Mouse (Mus musculus) kidney, embryonic 16.5 days (tissue): Measurements from ENCODE around the gene Kif3c. TPM values are rescaled to one million over a fixed set of nuclear protein-coding genes. Genes with fewer than 3 reads are reported as not detected.

Source experiments
- ATAC-seq: fragments of 200-750 bp; cut with Nextera tagmentation; 2 replicates; pipeline ENCODE4 v1.8.0; 2017; ENCODE audit warnings: moderate TSS enrichment; ENCODE audit not compliant: low FRiP score, low TSS enrichment
- H3K27ac ChIP-seq: fragments of 300-500 bp; sonication (generic); 2 replicates; pipeline ENCODE4 v1.5.1; 2014; ENCODE audit warnings: low read length
- H3K27me3 ChIP-seq: fragments of 300-500 bp; sonication (generic); 2 replicates; pipeline ENCODE4 v1.6.1; 2014; ENCODE audit warnings: low read length, control low read depth, mixed read lengths; ENCODE audit not compliant: insufficient read depth
- H3K36me3 ChIP-seq: fragments of 300-500 bp; sonication (generic); 2 replicates; pipeline ENCODE4 v1.6.1; 2014; ENCODE audit warnings: low read length, control low read depth, mixed read lengths; ENCODE audit not compliant: insufficient read depth
- H3K4me1 ChIP-seq: fragments of 300-500 bp; sonication (generic); 2 replicates; pipeline ENCODE4 v1.6.1; 2014; ENCODE audit warnings: low read length, control low read depth, mixed read lengths; ENCODE audit not compliant: insufficient read depth
- H3K4me2 ChIP-seq: fragments of 300-500 bp; sonication (generic); replicated peaks from 2 replicates; pipeline ENCODE4 v1.6.1; 2014; ENCODE audit warnings: low read depth, low read length
- H3K4me3 ChIP-seq: fragments of 300-500 bp; sonication (generic); 2 replicates; pipeline ENCODE4 v1.5.1; 2014; ENCODE audit warnings: mild to moderate bottlenecking, low read length
- H3K9ac ChIP-seq: fragments of 300-500 bp; sonication (generic); replicated peaks from 2 replicates; pipeline ENCODE4 v1.6.1; 2014; ENCODE audit warnings: low read length
- H3K9me3 ChIP-seq: fragments of 300-500 bp; sonication (generic); 2 replicates; pipeline ENCODE4 v1.6.1; 2016; ENCODE audit warnings: low read length, control low read depth
- WGBS: fragments of 180-500 bp; shearing (Covaris S2); extraction: QIAGEN DNeasy Blood & Tissue Kit; methylation state at CpG from one replicate; pipeline ENCODE4 v1.1.7; 2014; 5-methylcytosine and 5-hydroxymethylcytosine counted together
- polyA plus RNA-seq: library from polyadenylated mRNA; unstranded; fragments of >200 nt; fragmentation: Nextera tagmentation; extraction: Ambion mirVana; gene quantifications from 2 replicates; pipeline ENCODE4 v1.2.1, GENCODE M21; 2015

The Kif3c gene
- polyA plus RNA-seq, 1 experiment from 2014 or later = 12.3 TPM

DNA sequence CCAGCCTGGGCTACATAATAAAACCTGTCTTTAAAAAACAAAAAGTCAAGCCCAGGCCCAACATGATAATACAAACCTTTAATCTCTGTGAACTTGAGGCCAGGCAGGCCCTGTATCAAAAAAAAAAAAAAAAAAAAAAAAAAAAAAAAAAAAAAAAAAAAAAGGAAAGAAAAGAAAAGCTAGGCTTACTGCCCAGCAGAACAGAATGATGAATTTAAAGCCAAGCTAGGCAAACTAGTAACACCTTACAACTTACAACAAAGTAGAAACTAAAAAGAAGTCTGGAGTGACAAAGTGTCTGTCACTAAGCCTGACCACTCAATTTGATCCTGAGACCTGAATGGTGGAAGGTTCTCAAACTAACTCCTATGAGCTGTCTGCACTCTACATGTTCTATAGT is 17.2 kb upstream of the Kif3c start:
- H3K4me3 ChIP-seq = no peak overlapping the region
- H3K9ac ChIP-seq = no peak overlapping the region
- H3K4me1 ChIP-seq = no peaks in the 10 kb centered on the region
- H3K27ac ChIP-seq = no peak overlapping the region
- no peak overlapping the region for H3K4me2 ChIP-seq
- no peaks in the 10 kb centered on the region for H3K9me3 ChIP-seq
- ATAC-seq = no peak
- H3K27me3 ChIP-seq = no peaks in the 10 kb centered on the region
- H3K36me3 ChIP-seq = no peaks in the 10 kb centered on the region

DNA sequence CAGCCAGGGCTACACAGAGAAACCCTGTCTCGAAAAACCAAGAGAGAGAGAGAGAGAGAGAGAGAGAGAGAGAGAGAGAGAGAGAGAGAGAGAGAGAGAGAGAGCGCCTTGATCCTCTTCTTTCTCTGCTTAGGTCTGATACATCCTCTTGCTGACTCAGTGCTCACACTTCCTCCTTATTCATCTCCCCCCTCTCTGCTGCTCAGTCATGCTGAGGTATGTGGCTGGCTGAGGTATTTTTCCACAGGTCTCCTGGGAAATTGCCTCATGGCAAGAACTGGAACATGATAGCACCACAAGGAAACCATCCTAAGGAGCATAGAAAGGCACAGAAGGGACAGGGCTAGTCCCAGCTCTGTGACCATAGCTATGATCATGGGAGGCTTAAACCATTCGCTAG is 15.5 kb upstream of the Kif3c start:
- no peaks in the 10 kb centered on the region for H3K27me3 ChIP-seq
- H3K9me3 ChIP-seq = no peaks in the 10 kb centered on the region
- WGBS = 84% methylated on average over 3 of the region's 3 CpGs
- H3K4me1 ChIP-seq = no peaks in the 10 kb centered on the region
- no peak overlapping the region for H3K4me2 ChIP-seq
- ATAC-seq = no peak
- H3K9ac ChIP-seq = no peak overlapping the region
- H3K36me3 ChIP-seq = no peaks in the 10 kb centered on the region
- no peak overlapping the region for H3K4me3 ChIP-seq
- no peak overlapping the region for H3K27ac ChIP-seq

DNA sequence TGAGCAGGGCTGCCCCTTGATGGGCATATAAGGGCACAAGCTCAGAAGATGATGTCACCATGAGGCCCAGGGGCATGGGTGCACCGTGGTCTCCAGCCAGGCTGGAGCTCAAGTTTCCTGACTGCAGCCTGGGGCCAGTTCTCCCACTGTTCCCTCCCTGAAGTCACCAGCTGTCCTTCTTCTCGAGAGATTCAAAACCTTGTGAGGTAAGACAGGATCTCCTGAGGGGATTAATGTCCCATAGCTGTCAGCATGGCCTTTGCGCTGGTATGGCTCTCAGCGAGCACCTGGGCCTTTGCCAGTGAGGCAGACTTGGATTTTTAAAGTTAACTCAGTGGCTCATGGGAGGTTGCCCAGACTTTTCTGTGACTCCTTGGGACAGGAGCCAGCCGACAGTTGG is 14.8 kb upstream of the Kif3c start:
- Histone ChIP-seq H3K4me2 (no peak overlapping the region), H3K36me3 (no peaks in the 10 kb centered on the region), H3K9ac (no peak overlapping the region), H3K27me3 (no peaks in the 10 kb centered on the region), H3K4me3 (no peak overlapping the region), H3K27ac (no peak overlapping the region), H3K9me3 (no peaks in the 10 kb centered on the region), H3K4me1 (no peaks in the 10 kb centered on the region)
- peak; percentile 80; the same call in 1 of the 2 replicates for ATAC-seq
- WGBS = 34% methylated on average over 5 of the region's 5 CpGs

GRCm38 (mm10) chr12:3352216-3352615 is 12.7 kb upstream of the Kif3c start:
- ATAC-seq = no peak
- no peaks in the 10 kb centered on the region for H3K27me3 ChIP-seq
- WGBS = 63% methylated on average over 6 of the region's 6 CpGs

GRCm38 (mm10) chr12:3355068-3355467 is 9.9 kb upstream of the Kif3c start:
- ATAC-seq = no peak
- whole genome bisulfite sequencing = 87% methylated on average over 8 of the region's 8 CpGs
- Histone ChIP-seq H3K9ac (no peak overlapping the region), H3K36me3 (no peaks in the 10 kb centered on the region), H3K4me2 (no peak overlapping the region), H3K27ac (no peak overlapping the region), H3K4me1 (no peaks in the 10 kb centered on the region), H3K27me3 (no peaks in the 10 kb centered on the region), H3K9me3 (no peaks in the 10 kb centered on the region), H3K4me3 (no peak overlapping the region)

More at GRCm38 (mm10) chr12:3352216-3352615, 12.7 kb upstream of the Kif3c start:
- Histone ChIP-seq H3K4me1 (no peaks in the 10 kb centered on the region), H3K9ac (no peak overlapping the region), H3K36me3 (no peaks in the 10 kb centered on the region), H3K9me3 (no peaks in the 10 kb centered on the region), H3K27ac (no peak overlapping the region), H3K4me2 (no peak overlapping the region), H3K4me3 (no peak overlapping the region)

DNA sequence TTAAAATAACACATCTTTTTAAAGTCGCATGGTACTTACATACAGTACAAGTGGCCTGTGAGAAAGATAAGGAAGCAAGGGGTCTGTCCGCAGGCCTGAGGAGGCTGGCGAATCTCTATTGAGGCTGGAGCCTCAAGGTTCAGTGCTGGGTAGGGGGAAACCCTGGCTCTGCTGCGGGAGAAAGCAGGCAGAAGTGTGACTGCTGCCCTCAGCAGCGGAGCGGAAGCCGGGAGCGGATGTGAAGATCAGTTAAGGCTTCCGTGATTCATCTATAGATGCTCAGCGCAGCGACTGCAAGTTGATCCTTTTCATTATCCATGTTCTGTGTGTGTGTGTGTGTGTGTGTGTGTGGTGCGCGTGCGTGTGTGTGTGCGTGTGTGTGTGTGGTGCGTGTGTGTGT is 8.1 kb upstream of the Kif3c start:
- Histone ChIP-seq H3K36me3 (no peaks in the 10 kb centered on the region), H3K4me1 (no peaks in the 10 kb centered on the region), H3K27ac (no peak overlapping the region), H3K4me3 (0 out of 2 replicates have a peak overlapping the region, but pooled peaks have one; percentile 9), H3K27me3 (no peaks in the 10 kb centered on the region), H3K9me3 (no peaks in the 10 kb centered on the region), H3K9ac (no peak overlapping the region), H3K4me2 (no peak overlapping the region; the same call in 1 of the 2 replicates)
- 58% methylated on average over 16 of the region's 16 CpGs for WGBS
- ATAC-seq = no peak

GRCm38 (mm10) chr12:3359302-3359701 is 5.6 kb upstream of the Kif3c start:
- Histone ChIP-seq H3K9me3 (no peaks in the 10 kb centered on the region), H3K36me3 (no peaks in the 10 kb centered on the region), H3K27ac (no peak overlapping the region), H3K4me2 (no peak overlapping the region), H3K27me3 (no peaks in the 10 kb centered on the region), H3K9ac (no peak overlapping the region), H3K4me3 (no peak overlapping the region), H3K4me1 (no peaks in the 10 kb centered on the region)
- 19% methylated on average over 3 of the region's 3 CpGs for WGBS
- no peak for ATAC-seq

DNA sequence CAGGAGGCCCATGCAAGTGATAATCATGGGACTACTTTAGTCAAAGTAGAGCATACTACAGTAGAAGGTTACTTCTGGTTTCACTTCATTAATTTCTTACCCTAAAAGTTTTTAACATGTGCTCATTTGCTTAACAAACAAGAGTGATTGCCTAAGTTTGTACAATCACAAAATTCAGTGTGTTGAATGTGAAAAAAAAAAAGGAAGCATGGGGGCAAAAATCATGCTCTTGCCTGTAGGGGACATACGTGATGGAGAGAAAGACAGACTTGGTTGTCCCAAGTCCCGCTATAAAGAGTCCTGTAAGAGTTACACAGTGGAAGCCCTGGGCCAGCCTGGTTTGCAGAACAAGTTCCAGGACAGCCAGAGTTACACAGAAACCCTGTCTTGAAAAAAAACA is 4.9 kb upstream of the Kif3c start:
- WGBS = 94% methylated on average over 2 of the region's 2 CpGs
- no peak for ATAC-seq
- no peak overlapping the region for H3K9ac ChIP-seq
- H3K4me3 ChIP-seq = no peak overlapping the region
- H3K36me3 ChIP-seq = no peaks in the 10 kb centered on the region
- H3K27me3 ChIP-seq = no peaks in the 10 kb centered on the region
- H3K27ac ChIP-seq = no peak overlapping the region
- H3K4me2 ChIP-seq = no peak overlapping the region
- no peaks in the 10 kb centered on the region for H3K9me3 ChIP-seq
- H3K4me1 ChIP-seq = 0 out of 2 replicates have a peak, but pooled peaks cover 3% of the 10 kb centered on the region

DNA sequence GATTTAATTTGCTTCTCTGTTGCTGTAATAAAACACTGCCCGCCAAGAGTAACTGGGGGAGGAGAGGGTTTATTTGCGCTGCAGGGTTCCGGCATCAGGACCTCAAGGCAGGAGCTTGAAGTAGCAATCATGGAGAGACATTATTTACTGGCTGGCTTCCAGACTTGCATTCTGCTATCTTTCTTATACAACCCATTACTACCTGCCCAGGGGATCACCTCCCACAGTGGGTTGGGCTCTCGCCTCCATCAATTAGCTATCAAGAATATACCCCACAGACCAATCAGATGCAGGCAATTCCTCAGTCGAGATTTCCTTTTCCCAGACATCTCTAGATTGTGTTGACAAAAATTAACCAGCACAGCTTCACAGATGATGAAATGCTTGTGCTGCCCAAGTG is 856 bp upstream of the Kif3c start:
- no peak overlapping the region for H3K9ac ChIP-seq
- no peaks in the 10 kb centered on the region for H3K9me3 ChIP-seq
- peaks cover 15% of the 10 kb centered on the region for H3K36me3 ChIP-seq
- H3K27ac ChIP-seq = no peak overlapping the region
- 77% methylated on average over 5 of the region's 5 CpGs for WGBS
- no peaks in the 10 kb centered on the region for H3K27me3 ChIP-seq
- no peak overlapping the region for H3K4me2 ChIP-seq
- no peak overlapping the region for H3K4me3 ChIP-seq
- ATAC-seq = no peak
- H3K4me1 ChIP-seq = peaks cover 19% of the 10 kb centered on the region

- ATAC-seq = peak; percentile 53
These were observed 687 bp downstream of the Kif3c start for GRCm38 (mm10) chr12:3365449-3366189.

More at GRCm38 (mm10) chr12:3365449-3366189, 687 bp downstream of the Kif3c start:
- WGBS = under 1% methylated on average over 29 of the region's 31 CpGs
- H3K27me3 ChIP-seq = no peaks in the 10 kb centered on the region
- H3K9ac ChIP-seq = peak overlapping the region; percentile 85
- H3K4me2 ChIP-seq = peak overlapping the region; percentile 95
- no peaks in the 10 kb centered on the region for H3K9me3 ChIP-seq
- peak overlapping the region; percentile 74 for H3K27ac ChIP-seq
- H3K4me3 ChIP-seq = peak overlapping the region; percentile 87
- H3K36me3 ChIP-seq = peaks cover 15% of the 10 kb centered on the region
- H3K4me1 ChIP-seq = peaks cover 25% of the 10 kb centered on the region
